Mouse (Mus musculus) forebrain, embryonic 11.5 days (tissue): ENCODE data around the gene Syap1. TPM values are rescaled to one million over a fixed set of nuclear protein-coding genes. Genes with fewer than 3 reads are reported as not detected.
A peak's percentile ranks its signal among the peaks of the same experiment; 100 is the strongest.
"Not testable (repeated sequence)": the region's sequence is repeated elsewhere in the genome, so short reads cannot be mapped to it uniquely, and the experiment has no call there.

Experiments used
- ATAC-seq: fragments of 200-750 bp; cut with Nextera tagmentation; replicated peaks from 2 replicates; pipeline ENCODE4 v1.8.0; 2017; ENCODE audit warnings: moderate TSS enrichment; ENCODE audit not compliant: low FRiP score
- DNase-seq: peaks from one replicate; pipeline ENCODE4 v3.0.0-alpha.2; 2017; ENCODE audit warnings: low spot score
- H3K27ac ChIP-seq: fragments of 300-500 bp; sonication (generic); 2 replicates; pipeline ENCODE4 v1.5.1; 2014; ENCODE audit warnings: low read depth, low read length
- H3K27me3 ChIP-seq: fragments of 300-500 bp; sonication (generic); 2 replicates; pipeline ENCODE4 v1.6.1; 2014; ENCODE audit warnings: mild to moderate bottlenecking, low read length, mixed read lengths; ENCODE audit not compliant: control insufficient read depth, insufficient read depth
- H3K36me3 ChIP-seq: fragments of 300-500 bp; sonication (generic); 2 replicates; pipeline ENCODE4 v1.6.1; 2014; ENCODE audit warnings: mild to moderate bottlenecking, low read length, moderate library complexity, mixed read lengths; ENCODE audit not compliant: control insufficient read depth, insufficient read depth
- H3K4me1 ChIP-seq: fragments of 300-500 bp; sonication (generic); replicated peaks from 2 replicates; pipeline ENCODE4 v1.6.1; 2014; ENCODE audit warnings: low read length, mixed read lengths; ENCODE audit not compliant: control insufficient read depth, insufficient read depth
- H3K4me2 ChIP-seq: fragments of 300-500 bp; sonication (generic); 2 replicates; pipeline ENCODE4 v1.6.1; 2014; ENCODE audit warnings: low read depth, mild to moderate bottlenecking, low read length, moderate library complexity, mixed read lengths; ENCODE audit not compliant: severe bottlenecking
- H3K4me3 ChIP-seq: fragments of 300-500 bp; sonication (generic); 2 replicates; pipeline ENCODE4 v1.5.1; 2014; ENCODE audit warnings: low read depth, low read length
- H3K9ac ChIP-seq: fragments of 300-500 bp; sonication (generic); 2 replicates; pipeline ENCODE4 v1.6.1; 2014; ENCODE audit warnings: low read length
- H3K9me3 ChIP-seq: fragments of 300-500 bp; sonication (generic); 2 replicates; pipeline ENCODE4 v1.6.1; 2016; ENCODE audit warnings: low read length, mixed read lengths; ENCODE audit not compliant: control insufficient read depth
- WGBS: fragments of 180-500 bp; shearing (Covaris S2); extraction: QIAGEN DNeasy Blood & Tissue Kit; methylation state at CpG from one replicate; pipeline ENCODE4 v1.1.7; 2014; 5-methylcytosine and 5-hydroxymethylcytosine counted together
- polyA plus RNA-seq: library from polyadenylated mRNA; unstranded; fragments of >200 nt; fragmentation: Nextera tagmentation; extraction: Ambion mirVana; gene quantifications from 2 replicates; pipeline ENCODE4 v1.2.1, GENCODE M21; 2014

Gene Syap1
- polyA plus RNA-seq, 1 experiment from 2014 or later, result 31.8 TPM

DNA sequence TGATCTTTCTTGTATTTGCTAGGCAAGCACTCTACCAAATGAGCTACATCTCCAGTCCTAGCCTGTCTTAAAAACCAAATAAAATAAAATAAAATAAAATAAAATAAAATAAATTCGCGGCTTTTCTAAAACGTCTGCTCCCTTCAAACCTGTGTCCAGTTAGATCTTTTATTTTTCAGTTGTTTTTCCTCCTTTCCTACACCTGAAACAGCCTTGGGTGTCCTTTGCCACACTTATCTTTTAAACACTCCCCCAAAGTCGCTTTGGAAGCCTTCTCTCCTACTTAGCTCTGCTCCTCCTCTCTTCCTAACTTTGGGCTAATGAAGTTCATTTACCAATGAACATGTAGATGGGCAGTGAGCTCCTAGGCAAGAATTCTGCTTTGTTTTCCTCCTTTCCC is 12.7 kb upstream of the Syap1 start, which contains the start of gene Ctps2:
Gene Ctps2, plus strand, starts transcription at position 301 of the 400 bp plus-strand sequence.
- H3K27me3 ChIP-seq, result peaks cover 11% of the 10 kb centered on the region; the same call in 1 of the 2 replicates
- 0 out of 2 replicates have a peak within 1 kb of the TSS, but pooled peaks have one; percentile 10 for H3K27ac ChIP-seq
- peak within 1 kb of the TSS; percentile 50 for H3K4me3 ChIP-seq
- H3K36me3 ChIP-seq, result no peaks in the 10 kb centered on the region
- H3K9ac ChIP-seq, result peak within 1 kb of the TSS; percentile 64
- WGBS, result 29% methylated on average over 4 of the region's 4 CpGs
- no peaks in the 10 kb centered on the region for H3K4me1 ChIP-seq
- no peaks in the 10 kb centered on the region for H3K9me3 ChIP-seq
- peak within 1 kb of the TSS; percentile 63 for H3K4me2 ChIP-seq
- ATAC-seq (no peak), DNase-seq (no peak)

DNA sequence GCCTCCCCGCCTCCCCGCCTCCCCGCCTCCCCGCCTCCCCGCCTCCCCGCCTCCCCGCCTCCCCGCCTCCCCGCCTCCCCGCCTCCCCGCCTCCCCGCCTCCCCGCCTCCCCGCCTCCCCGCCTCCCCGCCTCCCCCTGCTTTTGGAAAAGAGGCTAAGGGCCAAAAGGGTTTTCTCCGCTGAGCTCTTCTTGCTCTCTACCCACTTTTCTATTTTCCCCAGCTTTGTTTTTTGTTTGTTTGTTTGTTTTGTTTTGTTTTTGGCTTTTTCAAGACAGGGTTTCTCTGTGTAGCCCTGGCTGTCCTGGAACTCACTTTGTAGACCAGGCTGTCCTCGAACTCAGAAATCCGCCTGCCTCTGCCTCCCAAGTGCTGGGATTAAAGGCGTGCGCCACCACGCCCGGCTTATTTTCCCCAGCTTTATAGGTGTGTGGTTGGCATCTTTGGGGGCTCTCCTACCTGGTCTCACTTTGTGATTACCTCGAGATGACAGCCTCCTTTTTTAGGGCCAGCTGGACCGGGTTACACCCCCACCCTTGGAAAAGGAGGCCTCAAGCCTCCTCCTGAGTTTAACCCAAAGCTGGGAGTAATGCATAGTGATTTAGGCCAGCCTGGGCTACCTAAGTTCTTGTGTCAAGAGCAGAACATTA is 452 bp upstream of the Syap1 start:
- ATAC-seq, result peak; percentile 59
- H3K9me3 ChIP-seq, H3K4me1 ChIP-seq, H3K4me3 ChIP-seq, H3K27ac ChIP-seq, H3K27me3 ChIP-seq, H3K9ac ChIP-seq, DNase-seq, H3K4me2 ChIP-seq, H3K36me3 ChIP-seq: not testable (repeated sequence)
- WGBS, result 81% methylated on average over 9 of the region's 25 CpGs

DNA sequence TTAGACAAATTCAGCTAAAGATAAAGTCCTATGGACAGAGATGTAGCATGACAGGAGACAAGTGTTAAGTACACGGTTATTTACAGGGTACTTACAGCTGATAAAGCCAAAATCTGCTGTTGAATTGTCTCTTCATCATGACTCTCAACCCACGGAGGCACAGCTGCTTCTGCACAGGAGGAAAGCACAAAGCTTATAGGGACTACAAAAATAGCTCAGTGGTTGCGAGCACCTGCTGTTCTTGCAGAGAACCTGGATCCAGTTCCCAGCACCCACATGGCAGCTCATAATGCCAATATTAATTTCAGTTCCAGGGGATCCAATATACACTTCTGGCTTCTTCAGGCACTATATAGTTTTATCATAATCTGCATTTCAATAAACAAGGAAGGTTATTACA is 10.0 kb downstream of the Syap1 start:
- H3K4me2 ChIP-seq, result no peak overlapping the region
- ATAC-seq, result no peak
- H3K9me3 ChIP-seq, result no peaks in the 10 kb centered on the region
- no peaks in the 10 kb centered on the region for H3K27me3 ChIP-seq
- no peaks in the 10 kb centered on the region for H3K4me1 ChIP-seq
- H3K9ac ChIP-seq, result no peak overlapping the region
- no peak overlapping the region for H3K27ac ChIP-seq
- H3K4me3 ChIP-seq, result no peak overlapping the region
- no peak for DNase-seq
- H3K36me3 ChIP-seq, result no peaks in the 10 kb centered on the region; the same call in 1 of the 2 replicates
- WGBS, result 79% methylated on average over 3 of the region's 3 CpGs

DNA sequence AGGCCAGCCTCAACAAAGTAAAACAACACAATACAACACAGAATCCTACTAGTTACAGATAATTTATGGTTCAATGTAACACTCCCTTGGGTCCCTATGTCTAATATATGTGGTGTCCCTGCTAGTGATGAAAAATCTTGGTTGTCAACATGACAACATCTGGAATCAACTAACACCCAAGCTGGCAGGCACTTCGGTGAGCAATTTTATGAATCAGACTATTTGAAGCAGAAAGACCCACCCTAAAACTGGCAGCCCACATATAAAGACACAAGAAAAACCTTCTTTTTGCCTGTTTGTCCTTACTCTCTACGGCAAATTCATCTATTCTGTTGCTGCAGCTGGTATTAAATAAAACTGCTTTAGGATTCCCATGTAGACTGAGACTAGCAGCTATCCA is 14.5 kb downstream of the Syap1 start:
- Histone ChIP-seq H3K27me3 (no peaks in the 10 kb centered on the region), H3K4me2 (no peak overlapping the region), H3K27ac (no peak overlapping the region), H3K9ac (no peak overlapping the region), H3K36me3 (no peaks in the 10 kb centered on the region; the same call in 1 of the 2 replicates), H3K4me3 (no peak overlapping the region), H3K4me1 (no peaks in the 10 kb centered on the region), H3K9me3 (no peaks in the 10 kb centered on the region)
- whole genome bisulfite sequencing, result 87% methylated on average over 2 of the region's 2 CpGs
- no peak for DNase-seq
- no peak for ATAC-seq

DNA sequence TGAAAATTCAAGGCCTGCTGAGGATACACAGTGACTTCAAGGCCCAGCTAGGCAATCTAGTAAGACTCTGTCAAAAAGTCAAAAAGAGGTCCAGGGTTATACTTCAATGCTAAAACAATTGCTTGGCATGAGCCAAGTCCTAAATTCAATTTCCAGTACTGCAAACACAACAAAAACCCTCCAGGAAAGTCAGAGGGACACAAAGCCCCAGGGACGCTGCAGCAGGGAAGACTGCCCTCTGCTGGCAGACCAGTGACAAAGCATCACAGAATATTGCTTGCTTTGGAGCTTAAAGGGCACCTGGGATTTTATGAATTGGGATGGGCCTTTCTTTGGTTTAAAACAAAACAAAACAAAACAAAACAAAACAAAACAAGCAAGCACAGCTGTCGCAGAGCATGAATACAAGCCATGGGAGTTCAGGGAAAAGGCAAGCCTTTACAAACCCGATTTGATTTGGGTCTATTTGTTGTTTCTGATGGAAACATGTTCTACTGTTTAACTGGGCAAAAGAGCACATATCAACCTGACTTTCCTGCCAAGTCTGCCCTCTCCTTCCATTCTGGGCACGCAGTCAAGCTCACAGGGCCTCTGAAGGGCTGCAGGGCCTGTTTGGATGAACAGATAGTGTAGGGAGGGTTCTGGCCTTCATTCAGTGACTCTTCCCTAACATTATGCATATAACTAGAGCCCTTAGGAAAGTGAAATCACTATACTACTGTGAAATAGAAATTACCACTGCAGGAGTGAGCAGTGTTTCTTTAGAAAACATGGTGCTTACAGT is 16.3 kb downstream of the Syap1 start:
- Histone ChIP-seq H3K4me1 (no peaks in the 10 kb centered on the region), H3K36me3 (no peaks in the 10 kb centered on the region), H3K9me3 (no peaks in the 10 kb centered on the region), H3K4me2 (no peak overlapping the region), H3K9ac (no peak overlapping the region), H3K27me3 (no peaks in the 10 kb centered on the region), H3K4me3 (no peak overlapping the region), H3K27ac (no peak overlapping the region)
- ATAC-seq (no peak), DNase-seq (peak; percentile 53)
- WGBS, result 37% methylated on average over 4 of the region's 4 CpGs

DNA sequence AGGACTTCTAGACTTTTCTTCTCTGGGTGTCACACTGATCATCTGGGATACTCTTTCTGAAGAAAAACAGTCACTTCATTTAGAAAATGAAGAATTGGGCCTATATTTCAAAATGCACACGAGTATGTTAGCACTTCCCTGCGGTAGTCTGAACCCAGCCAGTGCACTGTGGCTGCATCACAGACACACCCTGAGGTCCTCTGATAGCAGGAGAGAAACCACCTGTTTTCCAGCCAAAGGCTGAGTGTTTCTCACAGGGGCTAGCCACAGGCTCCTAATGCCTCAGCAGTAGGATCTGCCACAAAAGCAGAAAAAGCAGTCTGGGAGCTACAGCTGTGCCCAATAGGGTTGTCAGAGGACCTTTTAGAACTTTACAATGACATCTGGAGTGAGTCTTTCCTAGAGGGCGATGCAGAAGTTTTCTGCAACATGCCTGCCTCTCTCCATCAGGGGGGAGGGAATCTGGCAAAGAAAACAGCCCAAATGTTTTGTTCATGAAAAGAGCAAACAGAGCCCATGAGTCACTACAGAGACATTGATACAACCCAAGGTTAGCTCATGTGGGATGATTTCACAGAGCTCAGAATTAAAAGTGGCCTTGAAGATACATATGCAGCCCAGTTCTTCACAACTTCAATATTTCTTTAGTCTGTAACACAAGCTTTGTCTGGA is 19.8 kb downstream of the Syap1 start:
- no peak for ATAC-seq
- H3K4me3 ChIP-seq, result no peak overlapping the region
- no peak overlapping the region for H3K9ac ChIP-seq
- no peak overlapping the region for H3K4me2 ChIP-seq
- no peaks in the 10 kb centered on the region for H3K9me3 ChIP-seq
- no peak overlapping the region for H3K27ac ChIP-seq
- 89% methylated on average over 3 of the region's 3 CpGs for WGBS
- H3K36me3 ChIP-seq, result no peaks in the 10 kb centered on the region
- no peak for DNase-seq
- no peaks in the 10 kb centered on the region for H3K4me1 ChIP-seq
- H3K27me3 ChIP-seq, result no peaks in the 10 kb centered on the region

DNA sequence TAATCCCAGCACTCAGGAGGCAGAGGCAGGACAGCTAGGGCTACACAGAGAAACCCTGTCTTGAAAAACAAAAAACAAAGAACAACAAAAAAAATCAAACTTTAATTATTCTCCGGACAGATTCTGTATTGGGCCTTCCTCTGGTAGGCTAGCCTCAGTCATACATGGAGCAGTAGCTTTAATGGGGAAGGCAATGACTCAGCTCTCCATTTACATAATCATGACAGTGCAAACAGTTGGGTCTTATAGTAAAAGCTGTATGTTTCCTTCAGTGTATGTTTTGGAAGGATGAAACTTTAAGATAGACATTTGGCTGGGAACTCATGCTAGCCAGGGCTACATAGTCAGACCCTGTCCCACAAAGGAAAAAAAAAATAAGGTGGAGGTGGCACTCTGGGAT is 39.6 kb downstream of the Syap1 start:
- no peak overlapping the region for H3K9ac ChIP-seq
- H3K4me2 ChIP-seq, result no peak overlapping the region
- DNase-seq (no peak), ATAC-seq (no peak)
- H3K9me3 ChIP-seq, result no peaks in the 10 kb centered on the region
- no peaks in the 10 kb centered on the region for H3K36me3 ChIP-seq
- no peak overlapping the region for H3K4me3 ChIP-seq
- no peaks in the 10 kb centered on the region for H3K27me3 ChIP-seq
- H3K4me1 ChIP-seq, result no peaks in the 10 kb centered on the region
- 90% methylated on average over 1 of the region's 1 CpGs for WGBS
- no peak overlapping the region for H3K27ac ChIP-seq

DNA sequence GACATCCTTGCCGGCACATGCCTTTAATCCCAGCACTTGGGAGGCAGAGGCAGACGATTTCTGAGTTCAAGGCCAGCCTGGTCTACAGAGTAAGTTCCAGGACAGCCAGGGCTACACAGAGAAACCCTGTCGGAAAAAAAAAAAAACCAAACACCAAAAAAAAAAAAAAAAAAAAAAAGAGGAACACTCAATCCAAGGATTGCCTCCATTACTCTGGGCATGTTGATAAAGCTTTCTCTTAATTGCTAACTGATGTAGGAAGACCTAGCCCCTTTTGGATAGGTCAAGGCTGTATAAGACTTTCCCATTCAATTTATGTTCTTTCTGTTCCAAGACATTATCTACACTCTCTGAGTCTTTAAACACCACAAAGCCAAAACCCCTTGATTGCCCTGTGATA is 42.7 kb downstream of the Syap1 start:
- H3K4me1 ChIP-seq, result no peaks in the 10 kb centered on the region
- no peak overlapping the region for H3K4me3 ChIP-seq
- H3K9ac ChIP-seq, result no peak overlapping the region
- no peaks in the 10 kb centered on the region for H3K27me3 ChIP-seq
- no peak overlapping the region for H3K27ac ChIP-seq
- H3K4me2 ChIP-seq, result no peak overlapping the region
- H3K36me3 ChIP-seq, result no peaks in the 10 kb centered on the region
- no peaks in the 10 kb centered on the region for H3K9me3 ChIP-seq
- no peak for DNase-seq
- 87% methylated on average over 3 of the region's 3 CpGs for WGBS
- no peak for ATAC-seq
